Mouse (Mus musculus) forebrain, embryonic 11.5 days (tissue): ENCODE measurements around the gene Lhcgr. TPM values are rescaled to one million over a fixed set of nuclear protein-coding genes. Genes with fewer than 3 reads are reported as not detected.

ENCODE experiments used
- ATAC-seq: fragments of 200-750 bp; cut with Nextera tagmentation; replicated peaks from 2 replicates; pipeline ENCODE4 v1.8.0; 2017; ENCODE audit warnings: moderate TSS enrichment; ENCODE audit not compliant: low FRiP score
- DNase-seq: peaks from one replicate; pipeline ENCODE4 v3.0.0-alpha.2; 2017; ENCODE audit warnings: low spot score
- H3K27ac ChIP-seq: fragments of 300-500 bp; sonication (generic); 2 replicates; pipeline ENCODE4 v1.5.1; 2014; ENCODE audit warnings: low read depth, low read length
- H3K27me3 ChIP-seq: fragments of 300-500 bp; sonication (generic); 2 replicates; pipeline ENCODE4 v1.6.1; 2014; ENCODE audit warnings: mild to moderate bottlenecking, low read length, mixed read lengths; ENCODE audit not compliant: control insufficient read depth, insufficient read depth
- H3K36me3 ChIP-seq: fragments of 300-500 bp; sonication (generic); 2 replicates; pipeline ENCODE4 v1.6.1; 2014; ENCODE audit warnings: mild to moderate bottlenecking, low read length, moderate library complexity, mixed read lengths; ENCODE audit not compliant: control insufficient read depth, insufficient read depth
- H3K4me1 ChIP-seq: fragments of 300-500 bp; sonication (generic); replicated peaks from 2 replicates; pipeline ENCODE4 v1.6.1; 2014; ENCODE audit warnings: low read length, mixed read lengths; ENCODE audit not compliant: control insufficient read depth, insufficient read depth
- H3K4me2 ChIP-seq: fragments of 300-500 bp; sonication (generic); 2 replicates; pipeline ENCODE4 v1.6.1; 2014; ENCODE audit warnings: low read depth, mild to moderate bottlenecking, low read length, moderate library complexity, mixed read lengths; ENCODE audit not compliant: severe bottlenecking
- H3K4me3 ChIP-seq: fragments of 300-500 bp; sonication (generic); 2 replicates; pipeline ENCODE4 v1.5.1; 2014; ENCODE audit warnings: low read depth, low read length
- H3K9ac ChIP-seq: fragments of 300-500 bp; sonication (generic); 2 replicates; pipeline ENCODE4 v1.6.1; 2014; ENCODE audit warnings: low read length
- H3K9me3 ChIP-seq: fragments of 300-500 bp; sonication (generic); 2 replicates; pipeline ENCODE4 v1.6.1; 2016; ENCODE audit warnings: low read length, mixed read lengths; ENCODE audit not compliant: control insufficient read depth
- WGBS: fragments of 180-500 bp; shearing (Covaris S2); extraction: QIAGEN DNeasy Blood & Tissue Kit; methylation state at CpG from one replicate; pipeline ENCODE4 v1.1.7; 2014; 5-methylcytosine and 5-hydroxymethylcytosine counted together
- polyA plus RNA-seq: library from polyadenylated mRNA; unstranded; fragments of >200 nt; fragmentation: Nextera tagmentation; extraction: Ambion mirVana; gene quantifications from 2 replicates; pipeline ENCODE4 v1.2.1, GENCODE M21; 2014

Gene Lhcgr
- polyA plus RNA-seq, 1 experiment from 2014 or later = 0.20 TPM

DNA sequence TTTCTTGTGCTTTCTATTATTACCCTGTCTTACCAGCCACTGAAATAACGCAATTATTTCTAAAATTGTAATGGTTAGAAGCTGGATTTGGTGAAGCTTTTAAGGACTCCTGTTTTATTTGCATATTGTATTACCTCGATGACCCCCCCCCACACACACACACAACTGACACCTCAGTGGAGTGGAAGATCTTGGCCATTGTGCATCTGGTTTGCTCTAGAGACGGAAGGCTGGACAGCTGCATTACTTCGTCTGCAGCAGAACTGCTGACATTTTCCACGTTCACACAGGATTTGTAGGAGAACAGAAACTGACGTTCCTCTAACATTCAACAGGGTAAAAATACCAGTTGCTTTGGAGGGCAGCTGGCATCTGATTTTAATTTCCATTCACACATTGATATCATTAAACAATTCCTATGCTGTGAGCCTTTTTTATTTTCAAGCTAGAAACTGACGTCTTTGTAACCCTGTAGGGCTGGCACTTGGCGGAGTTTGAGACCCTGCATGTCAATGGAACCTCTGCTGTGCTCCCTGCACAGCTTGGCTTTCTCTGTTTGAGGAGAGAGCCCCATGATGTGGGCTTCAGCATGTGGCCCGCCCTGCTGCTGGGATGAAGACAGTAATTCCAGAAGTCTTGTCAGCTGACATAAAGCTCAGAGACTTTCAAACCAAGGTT is 95.0 kb downstream of the Lhcgr start:
- 60% methylated on average over 9 of the region's 9 CpGs for whole genome bisulfite sequencing
- no peaks in the 10 kb centered on the region for H3K4me1 ChIP-seq
- H3K9me3 ChIP-seq = no peaks in the 10 kb centered on the region
- no peak overlapping the region for H3K27ac ChIP-seq
- H3K9ac ChIP-seq = no peak overlapping the region
- no peak for DNase-seq
- ATAC-seq = no peak
- H3K36me3 ChIP-seq = no peaks in the 10 kb centered on the region
- no peak overlapping the region for H3K4me3 ChIP-seq
- no peaks in the 10 kb centered on the region for H3K27me3 ChIP-seq
- no peak overlapping the region for H3K4me2 ChIP-seq

DNA sequence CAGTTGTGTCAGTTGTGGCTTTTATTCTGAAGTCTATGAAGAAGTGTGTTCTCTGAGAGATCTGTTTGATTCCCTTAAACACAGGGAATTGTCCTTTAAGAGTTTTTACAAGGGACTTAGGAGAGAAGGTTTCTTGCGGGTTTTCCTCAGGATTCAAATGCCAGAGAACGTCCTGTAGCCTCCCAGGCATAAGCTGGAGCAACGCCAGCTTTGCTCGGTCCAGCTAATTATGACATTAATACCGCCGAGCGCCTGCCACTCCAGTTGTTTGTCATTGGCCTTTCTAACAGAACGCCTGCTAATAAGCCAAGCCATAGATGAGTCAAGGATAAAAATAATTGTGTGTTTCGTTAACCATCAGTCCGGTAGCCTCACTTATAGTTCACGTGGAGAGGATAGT is 103.6 kb downstream of the Lhcgr start:
- H3K4me2 ChIP-seq = no peak overlapping the region
- H3K27ac ChIP-seq = no peak overlapping the region
- ATAC-seq (peak; percentile 21; the same call in 1 of the 2 replicates), DNase-seq (no peak)
- 50% methylated on average over 11 of the region's 11 CpGs for WGBS
- H3K9ac ChIP-seq = no peak overlapping the region
- H3K4me3 ChIP-seq = no peak overlapping the region
- no peaks in the 10 kb centered on the region for H3K4me1 ChIP-seq
- no peaks in the 10 kb centered on the region for H3K9me3 ChIP-seq
- no peaks in the 10 kb centered on the region for H3K36me3 ChIP-seq
- no peaks in the 10 kb centered on the region for H3K27me3 ChIP-seq

DNA sequence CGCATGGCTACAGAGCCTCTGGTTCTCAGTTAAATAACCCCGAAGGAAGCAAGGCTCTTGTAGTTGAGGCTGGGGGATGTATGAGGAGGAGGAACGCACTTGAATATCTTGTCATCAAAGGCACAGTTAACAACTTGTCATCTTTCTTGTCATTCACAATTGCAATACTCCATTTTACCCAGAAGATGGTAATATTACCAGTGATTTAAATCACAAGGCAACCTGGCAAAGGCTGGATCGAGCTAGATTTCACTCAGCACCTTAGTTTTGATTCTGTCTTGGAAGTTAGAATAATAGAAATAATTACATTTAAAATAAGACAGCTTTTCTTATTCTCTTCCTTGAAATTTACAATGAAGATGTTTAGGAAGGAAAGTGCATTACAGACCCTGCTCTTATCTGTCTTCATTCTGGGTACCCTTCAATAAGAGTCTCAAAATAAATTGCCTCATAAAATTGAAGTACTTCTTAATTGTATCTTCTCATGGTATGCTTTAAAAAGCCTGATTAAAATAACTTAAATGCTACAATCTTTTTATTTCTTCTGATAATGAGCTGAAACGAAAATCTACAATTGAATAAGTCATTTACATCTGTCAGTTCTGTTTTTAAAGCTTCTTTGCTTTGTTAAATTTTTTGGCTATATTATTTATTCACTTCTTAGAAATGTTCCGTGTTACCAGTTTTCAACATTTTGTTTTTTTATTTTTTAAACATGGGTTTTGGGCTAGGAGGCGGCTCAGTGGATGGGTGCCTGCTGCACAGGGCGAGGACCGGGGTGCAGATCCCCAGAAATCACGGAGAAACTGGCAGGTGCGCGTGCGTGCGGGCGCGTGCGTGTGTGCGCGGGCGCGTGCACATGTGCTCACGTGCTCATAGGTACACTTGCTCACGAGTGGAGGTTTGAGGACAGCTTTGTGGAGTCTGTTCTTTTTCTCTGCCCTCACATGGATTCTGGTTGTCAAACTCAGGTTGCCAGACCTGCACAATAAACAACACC is 116.2 kb downstream of the Lhcgr start:
- Histone ChIP-seq H3K36me3 (no peaks in the 10 kb centered on the region), H3K27ac (no peak overlapping the region), H3K27me3 (peaks cover 9% of the 10 kb centered on the region), H3K4me3 (no peak overlapping the region), H3K9me3 (no peaks in the 10 kb centered on the region), H3K9ac (no peak overlapping the region), H3K4me2 (no peak overlapping the region), H3K4me1 (no peaks in the 10 kb centered on the region)
- ATAC-seq (no peak), DNase-seq (no peak)
- WGBS = 92% methylated on average over 23 of the region's 23 CpGs

DNA sequence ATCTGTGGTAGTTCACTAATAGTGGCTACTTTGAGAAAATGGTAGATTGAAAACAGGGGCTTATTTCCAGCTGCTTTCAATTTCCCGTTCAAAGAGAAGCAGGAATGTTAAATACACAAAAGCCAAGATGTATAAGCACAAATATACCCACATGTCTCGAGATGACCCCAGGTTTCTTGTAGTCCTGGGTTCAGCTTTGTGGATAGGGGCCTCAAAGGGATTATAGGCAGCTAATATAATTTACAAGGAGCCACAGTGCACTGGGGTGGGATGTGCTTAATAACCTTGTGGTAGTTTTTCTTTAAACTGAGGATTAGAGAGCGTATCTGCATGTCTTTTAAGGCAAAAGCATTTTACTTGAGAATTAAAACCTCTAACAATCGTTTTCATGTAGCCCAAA is 121.0 kb downstream of the Lhcgr start:
- Histone ChIP-seq H3K27me3 (peaks cover 19% of the 10 kb centered on the region), H3K9ac (no peak overlapping the region), H3K27ac (no peak overlapping the region), H3K4me1 (0 out of 2 replicates have a peak, but pooled peaks cover 1% of the 10 kb centered on the region), H3K9me3 (no peaks in the 10 kb centered on the region), H3K4me2 (no peak overlapping the region), H3K36me3 (no peaks in the 10 kb centered on the region), H3K4me3 (no peak overlapping the region)
- ATAC-seq (no peak), DNase-seq (no peak)
- 40% methylated on average over 4 of the region's 4 CpGs for WGBS

DNA sequence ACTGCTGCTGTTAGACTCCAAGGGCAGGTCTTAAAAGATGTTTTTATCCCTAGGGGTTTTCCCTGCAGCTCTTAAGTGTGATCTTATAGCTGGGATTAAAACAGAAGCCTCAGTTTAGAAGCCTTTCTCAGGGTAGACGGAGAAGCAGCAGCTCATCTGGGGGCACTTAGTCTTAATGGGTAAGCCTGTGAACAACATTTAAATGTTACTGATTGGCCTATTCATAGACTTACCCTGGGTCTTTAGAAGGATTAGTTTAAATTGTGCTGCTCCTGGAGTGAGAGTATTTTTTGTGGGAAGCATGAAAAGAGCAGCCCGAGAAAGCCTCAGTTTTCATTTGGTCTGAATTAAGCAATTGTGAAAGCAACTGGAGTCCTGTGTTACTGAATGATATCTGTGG is 121.9 kb downstream of the Lhcgr start:
- no peak overlapping the region for H3K4me3 ChIP-seq
- H3K27ac ChIP-seq = no peak overlapping the region
- no peaks in the 10 kb centered on the region for H3K9me3 ChIP-seq
- H3K27me3 ChIP-seq = peaks cover 19% of the 10 kb centered on the region
- no peaks in the 10 kb centered on the region for H3K36me3 ChIP-seq
- H3K4me1 ChIP-seq = 0 out of 2 replicates have a peak, but pooled peaks cover 1% of the 10 kb centered on the region
- WGBS = 4% methylated on average over 2 of the region's 2 CpGs
- no peak overlapping the region for H3K4me2 ChIP-seq
- no peak for DNase-seq
- H3K9ac ChIP-seq = no peak overlapping the region
- peak; percentile 47 for ATAC-seq

DNA sequence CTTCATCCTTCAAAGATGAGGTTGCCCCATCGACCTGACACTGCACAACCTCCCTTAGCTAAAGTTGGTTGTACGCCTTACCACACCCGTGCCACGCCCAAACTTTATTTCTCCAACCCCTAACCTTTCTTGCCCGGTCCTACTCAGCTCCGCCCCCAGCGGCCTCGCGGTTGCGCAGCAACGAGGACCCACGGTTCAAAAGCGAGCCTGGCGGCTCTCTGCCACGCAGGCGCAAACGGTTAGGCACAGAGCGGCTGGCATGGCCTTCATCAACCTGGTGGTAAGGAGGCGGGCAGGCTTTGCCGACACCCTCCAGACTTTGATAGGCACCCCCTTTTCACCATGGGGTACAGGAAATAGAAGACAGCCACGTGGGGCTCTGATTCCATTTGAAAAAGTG is 123.3 kb downstream of the Lhcgr start, which contains the start of gene Gtf2a1l:
TSS of gene Gtf2a1l (plus strand) at position 209 of the 400 bp plus-strand sequence.
- no peaks in the 10 kb centered on the region for H3K9me3 ChIP-seq
- DNase-seq (peak; percentile 74), ATAC-seq (peak; percentile 70)
- no peaks in the 10 kb centered on the region for H3K36me3 ChIP-seq
- WGBS = 25% methylated on average over 21 of the region's 21 CpGs
- H3K27me3 ChIP-seq = peaks cover 16% of the 10 kb centered on the region
- 0 out of 2 replicates have a peak, but pooled peaks cover 1% of the 10 kb centered on the region for H3K4me1 ChIP-seq
- no peak within 1 kb of the TSS for H3K9ac ChIP-seq
- H3K27ac ChIP-seq = no peak within 1 kb of the TSS
- peak within 1 kb of the TSS; percentile 29; the same call in 1 of the 2 replicates for H3K4me2 ChIP-seq
- H3K4me3 ChIP-seq = no peak within 1 kb of the TSS

Other genes with a start within 250 kb of the Lhcgr start
- 3.4 and 4.9 TPM in 2 replicates for gene Ston1, start 194.3 kb downstream of the Lhcgr start, polyA plus RNA-seq
- 0.36 TPM in 1 of 2 replicates, not detected in the other for gene Gtf2a1l, start 123.3 kb downstream of the Lhcgr start, polyA plus RNA-seq